Mouse (Mus musculus): ENCODE results near the gene Prdm12. TPM values are rescaled to one million over a fixed set of nuclear protein-coding genes. Genes with fewer than 3 reads are reported as not detected.

The Prdm12 gene
- polyA plus RNA-seq, 1 experiment from 2014 or later, result 9.4 TPM

GRCm38 (mm10) chr2:31635281-31636137 is 4.3 kb upstream of the Prdm12 start:
- H3K36me3 ChIP-seq, result no peaks in the 10 kb centered on the region
- H3K27ac ChIP-seq, result no peak overlapping the region
- no peaks in the 10 kb centered on the region for H3K9me3 ChIP-seq
- peak overlapping the region; percentile 28 for H3K4me3 ChIP-seq
- no peak for ATAC-seq (ENCODE audit: insufficient number of reproducible peaks, insufficient read depth, low FRiP score, low TSS enrichment)
- under 1% methylated on average over 52 of the region's 52 CpGs for WGBS
- no peak overlapping the region for H3K9ac ChIP-seq
- peaks cover 34% of the 10 kb centered on the region for H3K4me1 ChIP-seq
- H3K27me3 ChIP-seq, result peaks cover 94% of the 10 kb centered on the region
- peak overlapping the region; percentile 42 for H3K4me2 ChIP-seq (replicated peaks)

- Histone ChIP-seq H3K4me3 (peak overlapping the region; percentile 28), H3K4me1 (peaks cover 34% of the 10 kb centered on the region), H3K27me3 (peaks cover 99% of the 10 kb centered on the region), H3K9me3 (no peaks in the 10 kb centered on the region), H3K27ac (no peak overlapping the region), H3K9ac (peak overlapping the region; percentile 33; the same call in 1 of the 2 replicates), H3K4me2 (replicated peaks) (peak overlapping the region; percentile 42), H3K36me3 (no peaks in the 10 kb centered on the region)
- WGBS, result under 1% methylated on average over 48 of the region's 48 CpGs
- ATAC-seq (ENCODE audit: insufficient number of reproducible peaks, insufficient read depth, low FRiP score, low TSS enrichment), result no peak
Measured at GRCm38 (mm10) chr2:31636138-31636741, 3.6 kb upstream of the Prdm12 start.

GRCm38 (mm10) chr2:31636742-31637141 is 3.1 kb upstream of the Prdm12 start:
- peak overlapping the region; percentile 28 for H3K4me3 ChIP-seq
- H3K4me1 ChIP-seq, result peaks cover 34% of the 10 kb centered on the region
- H3K9me3 ChIP-seq, result no peaks in the 10 kb centered on the region
- H3K27me3 ChIP-seq, result peaks cover 99% of the 10 kb centered on the region
- 0 out of 2 replicates have a peak overlapping the region, but pooled peaks have one; percentile 33 for H3K9ac ChIP-seq
- ATAC-seq (ENCODE audit: insufficient number of reproducible peaks, insufficient read depth, low FRiP score, low TSS enrichment), result no peak
- peak overlapping the region; percentile 42 for H3K4me2 ChIP-seq (replicated peaks)
- no peak overlapping the region for H3K27ac ChIP-seq
- H3K36me3 ChIP-seq, result no peaks in the 10 kb centered on the region
- under 1% methylated on average over 35 of the region's 35 CpGs for WGBS

- peaks cover 34% of the 10 kb centered on the region for H3K4me1 ChIP-seq
- no peak overlapping the region for H3K27ac ChIP-seq
- WGBS, result 1% methylated on average over 12 of the region's 12 CpGs
- peak overlapping the region; percentile 42 for H3K4me2 ChIP-seq (replicated peaks)
- no peaks in the 10 kb centered on the region for H3K9me3 ChIP-seq
- peaks cover 99% of the 10 kb centered on the region for H3K27me3 ChIP-seq
- peak overlapping the region; percentile 28 for H3K4me3 ChIP-seq
- no peak for ATAC-seq (ENCODE audit: insufficient number of reproducible peaks, insufficient read depth, low FRiP score, low TSS enrichment)
- no peaks in the 10 kb centered on the region for H3K36me3 ChIP-seq
- H3K9ac ChIP-seq, result no peak overlapping the region
Measured at GRCm38 (mm10) chr2:31637311-31637710, 2.5 kb upstream of the Prdm12 start.

GRCm38 (mm10) chr2:31637807-31638206 is 2.0 kb upstream of the Prdm12 start:
- no peaks in the 10 kb centered on the region for H3K9me3 ChIP-seq
- peaks cover 100% of the 10 kb centered on the region for H3K27me3 ChIP-seq
- ATAC-seq (ENCODE audit: insufficient number of reproducible peaks, insufficient read depth, low FRiP score, low TSS enrichment), result no peak
- H3K27ac ChIP-seq, result no peak overlapping the region
- WGBS, result under 1% methylated on average over 22 of the region's 22 CpGs
- peak overlapping the region; percentile 28 for H3K4me3 ChIP-seq
- H3K4me1 ChIP-seq, result peaks cover 34% of the 10 kb centered on the region
- H3K36me3 ChIP-seq, result no peaks in the 10 kb centered on the region
- no peak overlapping the region for H3K9ac ChIP-seq
- peak overlapping the region; percentile 42 for H3K4me2 ChIP-seq (replicated peaks)

GRCm38 (mm10) chr2:31638581-31639465 is 1.0 kb upstream of the Prdm12 start:
- Histone ChIP-seq H3K36me3 (no peaks in the 10 kb centered on the region), H3K27ac (0 out of 2 replicates have a peak overlapping the region, but pooled peaks have one; percentile 11), H3K27me3 (peaks cover 100% of the 10 kb centered on the region), H3K4me3 (peak overlapping the region; percentile 15), H3K4me1 (peaks cover 34% of the 10 kb centered on the region), H3K9ac (no peak overlapping the region), H3K4me2 (replicated peaks) (peak overlapping the region; percentile 9; the same call in 1 of the 2 replicates), H3K9me3 (no peaks in the 10 kb centered on the region)
- peak; percentile 11; the same call in 1 of the 2 replicates for ATAC-seq (ENCODE audit: insufficient number of reproducible peaks, insufficient read depth, low FRiP score, low TSS enrichment)
- WGBS, result under 1% methylated on average over 34 of the region's 34 CpGs

- Histone ChIP-seq H3K4me1 (peaks cover 34% of the 10 kb centered on the region), H3K4me3 (peak overlapping the region; percentile 15; the same call in 1 of the 2 replicates), H3K27ac (no peak overlapping the region), H3K27me3 (peaks cover 100% of the 10 kb centered on the region), H3K9ac (0 out of 2 replicates have a peak overlapping the region, but pooled peaks have one; percentile 7), H3K9me3 (no peaks in the 10 kb centered on the region), H3K4me2 (replicated peaks) (peak overlapping the region; percentile 9), H3K36me3 (no peaks in the 10 kb centered on the region)
- WGBS, result 2% methylated on average over 13 of the region's 13 CpGs
- peak; percentile 7; the same call in 1 of the 2 replicates for ATAC-seq (ENCODE audit: insufficient number of reproducible peaks, insufficient read depth, low FRiP score, low TSS enrichment)
Measured at GRCm38 (mm10) chr2:31639466-31639760, 424 bp upstream of the Prdm12 start.

GRCm38 (mm10) chr2:31640609-31641507 is 1.0 kb downstream of the Prdm12 start:
- Histone ChIP-seq H3K4me3 (peak overlapping the region; percentile 17), H3K27ac (peak overlapping the region; percentile 46; the same call in 1 of the 2 replicates), H3K9ac (0 out of 2 replicates have a peak overlapping the region, but pooled peaks have one; percentile 19), H3K4me1 (peaks cover 27% of the 10 kb centered on the region), H3K9me3 (no peaks in the 10 kb centered on the region), H3K4me2 (replicated peaks) (no peak overlapping the region; the same call in 1 of the 2 replicates), H3K36me3 (no peaks in the 10 kb centered on the region), H3K27me3 (peaks cover 96% of the 10 kb centered on the region)
- WGBS, result under 1% methylated on average over 48 of the region's 48 CpGs
- ATAC-seq (ENCODE audit: insufficient number of reproducible peaks, insufficient read depth, low FRiP score, low TSS enrichment), result no peak

- H3K4me3 ChIP-seq, result peak overlapping the region; percentile 17
- WGBS, result 2% methylated on average over 11 of the region's 11 CpGs
Measured at GRCm38 (mm10) chr2:31641508-31641830, 1.6 kb downstream of the Prdm12 start.

GRCm38 (mm10) chr2:31641929-31642328 is 2.1 kb downstream of the Prdm12 start:
- Histone ChIP-seq H3K4me3 (peak overlapping the region; percentile 17), H3K9me3 (no peaks in the 10 kb centered on the region), H3K4me2 (replicated peaks) (no peak overlapping the region), H3K9ac (no peak overlapping the region), H3K36me3 (no peaks in the 10 kb centered on the region), H3K27me3 (peaks cover 96% of the 10 kb centered on the region), H3K4me1 (peaks cover 16% of the 10 kb centered on the region), H3K27ac (no peak overlapping the region)
- WGBS, result 2% methylated on average over 18 of the region's 18 CpGs
- ATAC-seq (ENCODE audit: insufficient number of reproducible peaks, insufficient read depth, low FRiP score, low TSS enrichment), result no peak

More at GRCm38 (mm10) chr2:31641508-31641830, 1.6 kb downstream of the Prdm12 start:
- ATAC-seq (ENCODE audit: insufficient number of reproducible peaks, insufficient read depth, low FRiP score, low TSS enrichment), result no peak
- H3K27me3 ChIP-seq, result peaks cover 96% of the 10 kb centered on the region
- H3K4me2 ChIP-seq (replicated peaks), result no peak overlapping the region; the same call in 1 of the 2 replicates
- H3K36me3 ChIP-seq, result no peaks in the 10 kb centered on the region
- H3K9ac ChIP-seq, result no peak overlapping the region
- H3K9me3 ChIP-seq, result no peaks in the 10 kb centered on the region
- peaks cover 21% of the 10 kb centered on the region for H3K4me1 ChIP-seq
- no peak overlapping the region for H3K27ac ChIP-seq
